Mouse (Mus musculus) right cerebral cortex, postnatal 14 days (tissue): ENCODE data around the gene Cldn13.

Source experiments
- DNase-seq: peaks from one replicate; pipeline ENCODE4 v3.0.0; 2022

The Cldn13 gene

DNA sequence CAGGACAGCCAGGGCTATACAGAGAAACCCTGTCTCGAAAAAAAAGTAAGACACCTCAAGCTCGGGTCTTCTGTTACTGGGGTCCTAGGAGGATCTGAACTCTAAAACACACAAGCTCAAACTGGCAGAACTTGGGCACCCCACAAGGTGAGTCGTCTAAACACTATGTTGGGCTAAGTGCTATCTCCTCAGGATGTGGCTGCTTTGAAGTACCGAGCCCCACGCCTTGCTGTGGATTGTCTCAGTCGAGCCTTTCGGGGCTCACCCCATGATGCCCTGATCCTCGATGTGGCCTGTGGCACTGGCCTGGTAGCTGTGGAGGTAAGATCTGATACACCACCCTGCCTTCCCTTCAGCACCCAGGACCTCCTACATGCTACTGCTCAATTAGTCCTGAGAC is 18.0 kb upstream of the Cldn13 start:
- DNase-seq, result no peak

DNA sequence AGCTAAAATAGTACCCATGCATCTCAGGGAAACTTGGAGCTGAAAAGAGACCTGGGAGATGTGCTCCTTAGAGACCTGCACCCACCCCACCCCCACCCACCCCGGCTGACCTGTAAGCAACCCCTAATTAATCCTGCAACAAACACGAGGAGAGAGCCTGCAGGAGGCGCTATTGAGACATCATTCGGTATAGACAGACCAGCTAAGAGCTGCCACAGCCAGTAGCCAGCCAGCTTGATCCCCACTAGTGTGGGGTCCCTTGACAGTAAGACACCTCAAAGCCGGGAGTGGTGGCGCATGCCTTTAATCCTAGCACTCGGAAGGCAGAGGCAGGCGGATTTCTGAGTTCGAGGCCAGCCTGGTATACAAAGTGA is 17.6 kb upstream of the Cldn13 start:
- DNase-seq, result peak; percentile 40

DNA sequence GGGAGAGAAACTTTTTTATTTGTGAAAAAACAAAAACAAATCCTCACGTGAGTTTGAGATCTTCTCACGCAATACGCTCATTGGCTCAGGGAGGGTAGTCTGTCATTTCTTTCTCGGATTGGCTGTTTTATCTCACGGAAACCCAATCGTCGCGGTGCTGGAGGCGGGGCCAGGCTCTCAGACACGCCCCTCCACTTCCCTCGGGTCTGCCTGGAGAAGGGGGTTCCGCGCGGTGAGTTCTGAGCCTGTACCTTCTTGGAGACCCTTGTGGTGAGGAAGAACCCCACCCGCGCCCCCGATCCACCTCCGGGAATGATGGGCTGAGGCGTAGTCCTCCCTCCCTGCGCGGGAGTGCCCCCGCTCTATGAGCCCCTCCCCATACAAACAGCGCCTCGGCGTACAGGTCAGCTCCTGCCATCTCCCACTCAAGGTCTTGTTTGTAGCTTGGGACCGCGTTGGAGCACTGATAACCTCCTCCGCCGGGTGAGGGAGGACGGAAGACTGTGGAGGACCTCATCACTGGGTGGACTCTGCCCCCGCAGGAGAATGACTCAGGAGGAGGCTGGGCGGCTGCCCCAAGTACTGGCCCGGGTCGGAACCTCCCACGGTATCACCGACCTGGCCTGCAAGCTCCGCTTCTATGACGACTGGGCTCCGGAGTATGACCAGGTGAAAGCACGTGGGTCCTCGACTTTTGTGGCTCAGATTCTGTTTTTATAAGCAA is 17.0 kb upstream of the Cldn13 start, which contains the start of gene Mettl27:
Mettl27 (plus strand) TSS at position 190 of the 724 bp plus-strand sequence.
- DNase-seq, result peak; percentile 76

DNA sequence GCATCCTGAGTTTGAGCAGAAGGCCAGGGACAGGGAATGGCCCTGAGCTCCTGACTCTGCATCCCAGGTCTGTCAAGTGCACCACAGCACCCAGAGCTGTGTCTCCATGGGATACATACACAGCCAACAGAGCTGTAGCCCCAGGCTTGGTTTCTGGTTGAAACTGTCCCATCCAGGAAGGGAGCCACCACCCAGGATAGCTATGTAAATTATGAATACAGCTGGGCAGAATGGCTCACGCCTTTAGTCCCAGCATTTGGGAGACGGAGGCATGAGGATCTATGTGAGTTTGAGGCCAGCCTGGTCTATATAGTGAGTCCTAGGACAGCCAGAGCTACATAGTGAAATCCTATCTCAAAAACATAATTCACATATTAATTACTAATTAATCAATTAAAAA is 14.7 kb upstream of the Cldn13 start:
- DNase-seq, result no peak

DNA sequence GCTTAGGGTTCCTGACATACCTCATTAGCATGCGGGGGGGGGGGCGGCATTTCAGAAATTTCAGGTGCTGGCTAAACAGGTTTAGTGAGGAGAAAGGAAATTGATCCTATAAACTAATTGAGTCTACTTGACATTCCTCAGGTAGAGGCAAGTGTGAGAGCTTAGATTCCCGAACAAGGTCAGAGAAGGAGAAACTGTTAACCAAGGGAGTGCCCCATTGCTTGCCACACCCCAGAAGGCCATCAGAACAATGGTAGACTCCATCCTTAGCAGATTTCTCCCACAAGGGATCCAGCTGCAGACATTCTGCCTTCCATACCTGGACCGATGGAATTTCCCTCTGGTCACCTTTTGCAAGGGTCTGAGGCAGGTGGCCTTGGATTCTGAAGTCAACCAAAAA is 11.4 kb upstream of the Cldn13 start:
- no peak for DNase-seq

DNA sequence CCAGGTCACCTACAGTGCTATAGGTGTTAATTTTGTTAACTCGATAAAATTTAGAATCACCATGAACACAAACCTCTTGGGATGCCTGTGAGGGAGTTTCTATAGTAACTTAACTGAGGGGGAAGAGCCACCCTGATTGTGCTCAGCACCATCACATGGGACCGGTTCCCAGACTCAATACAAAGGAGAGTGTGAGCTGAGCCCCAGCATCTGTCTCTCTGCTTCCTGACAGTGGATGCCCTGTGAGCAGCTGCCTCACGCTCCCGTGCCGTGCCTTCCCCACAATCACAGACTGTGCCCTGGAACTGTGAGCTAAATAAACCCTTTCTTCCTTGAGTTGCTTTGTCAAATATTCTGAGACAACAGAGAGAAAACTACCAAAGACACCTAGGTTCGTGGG is 7.8 kb upstream of the Cldn13 start:
- DNase-seq, result no peak

DNA sequence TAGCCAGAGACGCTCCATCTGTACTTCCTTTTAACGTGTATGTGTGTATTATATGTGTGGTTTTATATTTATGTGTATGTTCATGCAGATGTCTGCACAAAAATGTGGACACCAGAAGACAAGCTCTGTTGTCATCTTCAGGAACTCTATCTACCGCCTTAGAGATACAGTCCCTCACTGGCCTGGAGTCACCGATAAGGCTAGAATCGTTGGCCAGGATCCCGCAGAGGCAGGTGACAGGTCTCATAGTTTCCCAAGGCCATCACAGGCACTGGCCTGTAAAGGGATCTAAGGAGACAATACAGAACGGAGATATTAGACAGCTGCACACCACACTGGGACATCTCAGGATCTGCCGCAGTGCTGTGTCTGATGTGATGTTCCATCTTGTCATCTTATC is 5.8 kb upstream of the Cldn13 start:
- no peak for DNase-seq

DNA sequence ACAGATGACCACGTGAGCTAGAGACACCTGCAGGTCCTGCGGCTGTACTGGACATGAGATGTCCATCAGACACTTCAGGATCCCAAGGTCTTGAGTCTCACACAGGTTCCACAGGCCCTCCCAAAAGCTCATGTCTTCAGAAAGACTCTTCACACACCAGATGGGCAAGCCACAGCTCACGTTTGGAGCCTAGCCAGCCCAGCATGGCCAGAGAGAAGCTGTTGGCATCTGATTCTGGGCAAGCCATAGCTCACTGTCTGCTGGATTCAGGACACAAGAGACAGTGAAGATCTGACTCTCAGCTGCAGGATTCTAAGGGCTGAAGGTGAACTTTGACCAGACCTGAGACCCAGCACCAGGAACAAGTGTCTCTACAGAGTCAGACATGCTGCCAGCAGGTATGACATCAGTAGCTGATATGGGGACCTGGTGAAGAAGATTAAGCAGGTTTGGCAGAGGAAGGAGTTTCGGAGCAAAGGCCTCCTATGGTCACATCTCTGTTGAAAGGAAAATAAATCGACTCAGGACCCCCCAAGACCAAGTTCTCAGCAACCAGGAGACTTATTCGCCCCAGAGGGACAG is 4.9 kb upstream of the Cldn13 start:
- DNase-seq, result peak; percentile 25

DNA sequence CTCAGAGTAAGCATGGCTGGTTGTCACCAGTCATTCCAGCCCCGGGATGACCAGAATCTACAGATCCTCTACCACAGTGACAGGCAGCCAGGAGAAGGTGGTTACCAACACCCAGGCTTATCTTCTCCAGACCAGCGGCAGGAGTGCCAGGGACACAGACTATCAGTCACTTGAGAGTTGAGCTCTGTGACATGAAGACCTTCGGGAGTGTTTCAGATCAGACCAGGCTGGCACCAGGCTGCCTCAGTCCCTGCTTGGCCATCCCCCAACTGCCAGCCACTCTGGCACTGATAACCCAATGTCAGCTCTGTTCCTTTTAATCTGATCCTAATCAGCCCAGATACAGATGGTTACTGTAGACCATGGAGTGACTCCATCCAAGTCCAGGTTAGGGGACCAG is 3.8 kb upstream of the Cldn13 start:
- no peak for DNase-seq

DNA sequence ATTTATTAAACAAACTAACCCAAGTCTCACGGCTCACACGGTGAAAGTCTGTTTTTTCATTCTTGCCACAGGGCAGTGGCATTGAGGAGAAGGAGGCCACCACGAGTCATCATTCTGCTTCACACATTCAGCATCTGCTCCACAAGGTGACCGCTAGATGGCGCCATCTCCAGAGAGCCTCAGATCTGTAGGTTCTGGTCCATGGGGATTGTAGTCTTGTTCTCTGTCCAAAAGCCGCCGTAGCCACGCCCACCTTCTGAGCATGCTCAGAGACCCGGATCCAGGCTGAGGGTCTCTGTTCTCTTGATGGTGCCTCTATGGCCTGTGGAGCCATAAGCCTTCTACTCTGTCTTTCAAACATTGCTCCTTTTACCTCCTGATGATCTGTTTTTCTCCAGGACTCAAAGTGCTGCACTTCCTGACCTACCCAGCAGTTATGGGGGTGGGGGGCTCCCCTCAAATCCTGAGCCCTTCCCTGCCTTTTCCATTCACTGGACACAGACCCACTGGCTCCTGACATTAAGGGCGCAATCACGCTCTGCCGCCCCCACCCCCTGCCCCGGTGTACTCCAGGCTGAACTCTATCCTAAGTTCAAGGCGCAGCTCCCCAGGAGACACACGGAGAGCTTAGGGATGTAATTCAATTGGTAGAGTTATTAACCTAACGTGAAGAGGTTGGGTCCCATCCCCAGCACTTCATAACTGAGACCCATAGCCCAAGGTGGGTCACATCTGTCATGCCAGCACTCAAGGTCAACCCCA is 2.9 kb upstream of the Cldn13 start:
- DNase-seq, result peak; percentile 63

DNA sequence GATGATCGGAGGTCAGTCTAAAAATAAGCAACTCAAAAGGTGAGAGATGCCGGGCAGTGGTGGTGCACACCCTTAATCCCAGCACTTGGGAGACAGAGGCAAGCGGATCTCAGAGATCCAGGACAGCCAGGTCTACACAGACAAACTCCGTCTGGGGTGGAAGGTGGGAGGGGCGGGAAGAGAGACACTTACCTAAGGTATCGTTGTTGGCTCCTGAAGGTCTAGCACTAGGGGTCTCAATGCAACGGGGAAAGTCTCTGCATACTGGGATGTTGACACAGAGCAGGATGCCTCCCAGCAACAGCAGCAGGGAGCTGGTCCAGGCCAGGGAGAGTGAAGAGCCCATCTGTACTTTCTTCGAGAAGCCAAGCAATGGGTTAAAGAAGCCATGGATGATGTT is 816 bp downstream of the Cldn13 start:
- no peak for DNase-seq

DNA sequence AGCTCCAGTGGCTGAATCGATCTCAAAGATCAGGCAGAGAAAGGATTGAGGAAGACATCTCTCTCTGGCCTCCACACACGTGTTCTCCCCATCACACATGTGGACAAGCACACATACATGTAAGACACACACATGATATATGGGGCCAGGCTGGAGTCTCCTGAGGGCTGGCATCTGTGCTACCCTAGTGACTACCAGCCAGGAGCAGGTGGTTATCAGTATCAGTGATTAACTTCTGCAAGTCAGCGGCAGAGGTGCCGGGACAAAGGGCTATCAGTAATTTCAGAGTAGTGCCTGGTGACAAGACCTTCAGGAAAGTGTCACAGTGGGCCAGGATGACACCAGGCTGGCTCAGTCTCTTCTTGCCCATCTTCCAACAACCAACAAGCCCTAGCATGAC is 1.6 kb downstream of the Cldn13 start:
- no peak for DNase-seq

DNA sequence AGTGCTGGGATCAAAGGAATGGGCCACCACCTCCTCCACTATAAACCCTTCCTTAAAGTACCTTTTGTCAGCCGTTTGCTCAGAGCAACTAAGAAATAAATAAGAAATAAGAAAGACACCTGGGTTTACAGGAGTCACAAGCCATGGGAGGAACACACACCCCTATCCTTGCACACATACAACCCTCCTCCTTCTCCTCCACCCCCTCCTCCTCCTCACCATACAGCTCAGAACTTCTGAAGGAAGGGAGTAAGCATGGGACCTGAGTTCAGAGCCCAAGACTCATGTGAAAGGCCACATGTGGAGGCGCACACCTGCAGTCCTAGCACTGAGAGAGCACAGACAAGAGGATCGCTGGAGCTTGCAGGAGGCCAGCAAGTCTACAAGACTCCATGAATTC is 2.0 kb downstream of the Cldn13 start:
- no peak for DNase-seq

DNA sequence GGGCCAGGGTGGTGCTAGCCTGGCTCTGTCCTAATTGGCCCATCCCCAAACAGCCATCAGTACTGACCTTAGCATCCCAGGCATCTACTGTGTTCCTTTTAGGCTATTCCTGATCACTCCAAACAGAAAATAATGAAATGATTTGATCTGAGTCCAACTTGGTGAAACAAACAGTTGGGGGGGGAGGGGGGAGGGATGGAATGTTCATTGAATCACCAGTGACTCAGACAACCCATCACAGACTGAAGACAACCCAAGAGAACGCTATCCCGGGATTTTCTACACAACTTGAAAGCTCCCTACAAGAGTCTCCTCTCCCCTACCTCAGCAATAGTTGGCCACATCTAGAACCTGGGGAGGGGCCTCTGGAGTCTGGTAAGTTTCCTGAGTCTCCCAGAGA is 3.4 kb downstream of the Cldn13 start:
- DNase-seq, result no peak

DNA sequence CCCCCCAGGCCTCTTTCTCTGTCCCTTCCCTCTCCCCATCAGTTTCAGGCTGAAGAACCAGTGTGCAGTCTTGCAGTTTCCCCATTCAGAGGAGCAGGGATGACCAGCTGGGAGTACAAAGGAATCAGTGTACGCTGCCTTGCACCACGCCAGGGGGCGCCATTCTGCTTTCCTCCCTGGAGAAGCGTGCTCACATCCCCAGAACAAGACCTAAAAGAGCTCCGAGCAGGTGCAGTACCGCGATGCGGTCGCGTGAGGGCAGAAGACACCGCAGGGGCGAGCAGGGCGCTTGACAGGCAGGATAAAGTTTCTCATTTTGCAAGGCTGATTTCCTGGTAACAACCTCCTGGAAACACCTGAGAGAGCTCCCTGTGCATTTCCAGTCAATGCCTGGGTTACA is 8.2 kb downstream of the Cldn13 start:
- peak; percentile 98 for DNase-seq

DNA sequence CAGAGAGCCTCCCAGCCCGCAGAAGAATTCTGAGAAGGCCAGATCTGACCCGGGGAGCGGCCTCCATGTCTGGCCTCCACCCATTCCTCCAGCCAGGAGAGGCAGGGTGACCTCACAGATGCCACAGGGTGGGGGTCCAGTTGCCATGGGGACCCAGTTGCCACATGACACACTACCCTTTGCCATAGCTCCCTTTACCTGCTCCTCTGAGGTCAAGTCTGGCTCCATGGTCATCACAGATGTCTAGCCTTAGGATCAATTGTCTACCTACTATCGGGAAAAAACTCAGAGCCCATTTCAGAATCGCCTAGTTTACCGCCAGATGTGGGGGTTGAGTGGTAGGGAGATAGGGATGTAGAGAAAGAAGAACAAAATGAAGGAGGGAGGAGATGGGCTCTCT is 8.7 kb downstream of the Cldn13 start, which contains the start of gene Tmem270:
Tmem270 (minus strand) TSS at position 101 of the 400 bp plus-strand sequence.
- DNase-seq, result no peak

DNA sequence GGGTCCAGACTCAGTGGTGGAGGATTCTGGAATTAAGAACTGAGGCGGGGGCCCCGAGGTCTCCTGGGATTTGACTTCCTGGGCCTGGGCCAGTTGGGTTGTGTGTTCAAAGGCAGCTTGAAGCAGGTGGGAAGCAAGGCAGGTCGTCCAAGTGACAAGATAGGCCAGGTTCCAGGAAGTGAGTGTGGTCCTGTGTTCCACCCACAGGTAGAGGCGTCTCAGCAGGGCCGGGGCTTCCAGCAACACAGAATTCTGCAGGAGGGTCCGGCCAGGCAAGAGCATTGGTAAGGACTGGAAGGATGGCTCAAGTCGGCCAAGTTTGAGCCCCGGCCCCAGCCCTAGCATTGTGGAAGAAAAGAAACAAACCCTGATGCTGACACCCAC is 13.7 kb downstream of the Cldn13 start:
- DNase-seq, result no peak

DNA sequence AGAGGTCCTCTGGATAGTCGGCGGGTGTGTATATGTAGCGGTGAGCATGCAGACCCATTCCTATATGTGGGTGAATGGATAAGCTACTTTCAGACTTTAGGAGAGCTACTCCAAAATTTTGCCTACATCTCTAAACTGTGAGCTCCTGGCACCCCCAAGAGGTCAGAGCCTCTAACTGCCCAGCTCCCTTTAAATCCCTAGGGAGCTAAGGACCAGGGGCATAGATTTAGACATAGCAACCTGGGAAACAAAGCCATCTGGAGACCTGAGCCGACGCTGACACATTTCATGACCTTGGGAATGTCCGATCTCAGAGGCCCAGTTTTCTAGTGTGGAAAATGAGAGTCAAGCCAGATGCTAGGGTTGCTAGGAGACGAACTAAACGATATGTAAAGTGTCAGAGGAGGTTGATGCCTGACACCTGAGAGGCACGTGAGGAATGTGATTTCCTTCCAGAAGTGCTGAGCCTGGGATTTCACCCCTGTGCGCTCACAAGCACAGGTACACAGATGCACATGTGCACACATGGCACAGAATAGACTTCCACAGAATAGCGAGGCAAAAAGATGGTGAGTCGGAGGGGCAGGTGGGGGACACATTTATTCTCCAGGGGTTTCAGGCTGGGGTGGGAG is 14.2 kb downstream of the Cldn13 start:
- peak; percentile 26 for DNase-seq

DNA sequence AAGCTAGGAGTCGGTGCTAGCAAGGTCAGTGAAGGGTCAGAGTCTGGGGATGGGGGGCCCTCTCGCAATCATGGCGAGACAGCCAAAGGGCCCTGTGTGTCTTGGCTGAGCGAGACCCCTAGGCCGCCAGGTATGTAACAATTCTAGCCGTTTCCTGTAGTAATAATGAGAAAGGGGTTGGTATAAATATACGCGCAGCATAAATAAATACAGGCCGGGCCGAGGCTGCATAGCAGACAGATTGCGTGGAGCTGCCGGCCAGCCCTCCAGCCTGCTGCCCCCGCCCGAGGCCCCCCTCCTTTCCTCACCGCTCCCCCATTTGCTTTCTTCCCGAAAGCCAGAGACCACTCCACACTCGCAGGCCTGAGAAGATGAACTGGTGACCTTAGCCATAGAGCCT is 17.7 kb downstream of the Cldn13 start:
- no peak for DNase-seq

DNA sequence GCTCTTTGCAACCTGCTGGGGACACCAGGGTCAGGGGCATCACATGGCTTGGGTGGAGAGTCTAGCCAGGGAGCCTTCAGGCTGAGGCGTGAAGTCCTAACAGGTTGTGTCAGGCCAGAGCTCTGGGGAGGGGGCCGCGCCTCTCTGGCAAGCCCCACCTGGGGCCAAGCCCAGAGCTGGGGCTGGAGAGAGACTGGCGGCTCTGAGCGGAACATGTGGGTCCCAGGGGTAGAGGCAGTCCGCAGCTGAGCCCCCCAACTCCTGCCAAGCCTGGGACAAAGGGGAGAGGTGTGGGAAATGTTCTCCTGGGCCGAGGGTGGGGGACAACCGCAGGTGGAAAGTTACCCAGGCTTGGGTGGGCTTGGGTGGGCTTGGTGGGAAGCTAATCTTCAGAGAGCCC is 18.4 kb downstream of the Cldn13 start:
- DNase-seq, result no peak

DNA sequence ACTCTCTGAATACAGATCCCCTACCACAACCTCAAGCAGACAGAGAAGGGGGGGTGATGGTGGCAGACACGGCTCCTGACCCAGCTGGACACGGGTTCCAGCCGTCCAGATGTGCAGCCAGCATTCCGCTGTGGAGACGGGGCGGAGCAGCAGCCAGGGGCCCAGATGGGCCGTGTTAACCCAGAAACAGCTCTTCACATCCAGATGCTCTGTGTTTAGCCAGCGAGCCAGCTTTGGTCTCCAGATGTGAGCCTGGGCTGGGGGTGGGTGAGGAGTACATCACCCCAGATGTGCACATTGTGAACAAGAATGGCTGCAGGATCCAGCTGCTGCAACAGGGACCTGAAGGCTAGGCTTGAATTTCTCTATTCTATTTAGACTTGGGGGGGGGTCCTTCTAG is 20.0 kb downstream of the Cldn13 start:
- no peak for DNase-seq

DNA sequence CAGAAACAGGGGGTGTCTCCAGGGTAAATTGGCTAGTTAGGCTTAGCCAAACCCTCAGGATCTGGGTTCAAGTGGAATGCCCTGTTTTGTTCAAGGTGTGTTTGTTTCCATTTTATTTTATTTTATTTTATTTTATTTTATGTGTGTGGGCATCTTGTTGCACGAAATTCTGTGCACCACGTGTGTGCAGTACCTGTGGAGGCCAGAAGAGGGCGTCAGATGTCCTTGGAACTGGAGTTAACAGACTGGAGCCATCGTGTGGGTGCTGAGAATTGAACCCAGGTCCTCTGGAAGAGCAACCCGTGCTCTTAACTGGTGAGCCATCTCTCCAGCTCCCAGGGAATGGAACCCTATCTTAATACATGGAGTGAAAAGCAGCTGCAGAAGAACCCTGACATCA is 22.6 kb downstream of the Cldn13 start:
- no peak for DNase-seq

DNA sequence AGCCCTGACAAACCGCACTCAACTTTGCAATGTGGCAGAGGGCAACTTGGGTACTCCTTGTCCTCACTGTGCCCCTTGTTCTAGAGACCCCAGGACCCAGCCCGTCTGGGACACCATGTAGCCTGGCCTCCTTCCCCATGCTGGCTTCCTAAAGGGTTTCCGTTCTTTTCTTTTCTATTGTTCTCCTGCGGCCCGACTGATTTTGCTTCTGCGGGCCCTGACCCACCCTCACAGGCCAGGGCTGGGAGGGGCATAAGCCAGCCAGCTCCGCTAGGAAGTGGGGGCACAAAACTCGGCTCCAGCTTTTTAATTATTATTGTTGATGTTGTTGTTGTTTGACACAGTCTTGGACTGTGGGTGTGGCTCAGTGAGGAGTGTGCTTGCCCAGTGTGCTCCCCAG is 23.8 kb downstream of the Cldn13 start:
- DNase-seq, result no peak

DNA sequence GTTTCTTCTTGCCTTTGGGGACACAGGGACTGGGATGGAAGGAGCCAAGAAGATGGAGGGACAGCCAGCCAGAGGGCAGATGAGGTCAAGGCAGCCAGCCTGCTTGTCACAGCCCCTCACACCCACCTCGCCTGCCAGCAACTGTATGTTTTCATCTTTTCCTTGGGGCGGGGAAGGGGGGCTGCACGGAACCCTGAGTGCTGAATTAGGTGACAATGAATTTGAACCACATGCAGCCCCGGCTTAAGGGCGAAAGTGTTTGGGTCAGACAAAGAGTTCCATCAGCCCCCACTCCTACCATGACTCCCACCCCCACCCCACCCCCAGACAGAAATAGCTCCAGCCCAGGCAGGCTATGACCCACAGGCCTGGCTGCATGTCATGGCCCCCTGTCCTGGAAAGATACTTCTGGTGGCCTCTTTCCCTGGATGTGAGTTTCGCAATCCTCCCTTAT is 24.7 kb downstream of the Cldn13 start:
- DNase-seq, result no peak
